Mouse (Mus musculus): Measurements from ENCODE around the gene Rhox13.

The Rhox13 gene

GRCm38 (mm10) chrX:38120982-38121381, at the start of gene Rhox13:
Gene Rhox13 (plus strand): TSS chrX:38121219.
- no peak for DNase-seq

GRCm38 (mm10) chrX:38084226-38084625, 36.8 kb upstream of the Rhox13 start:
- DNase-seq: peak; percentile 19

GRCm38 (mm10) chrX:38085041-38085440, 36.0 kb upstream of the Rhox13 start, which contains the start of gene Rhox11:
Gene Rhox11 (minus strand): TSS chrX:38085141.
- no peak for DNase-seq

- no peak for DNase-seq
Measured at GRCm38 (mm10) chrX:38110807-38111206, 10.2 kb upstream of the Rhox13 start, which contains the start of gene Rhox12. Gene Rhox12 (minus strand): TSS chrX:38110907.

- no peak for DNase-seq
Measured at GRCm38 (mm10) chrX:38121478-38121877, 459 bp downstream of the Rhox13 start.

GRCm38 (mm10) chrX:38159097-38159496, 38.1 kb downstream of the Rhox13 start:
- peak; percentile 2 for DNase-seq

- no peak for DNase-seq
Measured at GRCm38 (mm10) chrX:38165315-38165714, 44.3 kb downstream of the Rhox13 start.

GRCm38 (mm10) chrX:38166064-38166463, 45.0 kb downstream of the Rhox13 start:
- DNase-seq: no peak

GRCm38 (mm10) chrX:38166592-38166991, 45.6 kb downstream of the Rhox13 start:
- no peak for DNase-seq

Measured in lung, postnatal 10 days (tissue).